In the genomic region with DNA sequence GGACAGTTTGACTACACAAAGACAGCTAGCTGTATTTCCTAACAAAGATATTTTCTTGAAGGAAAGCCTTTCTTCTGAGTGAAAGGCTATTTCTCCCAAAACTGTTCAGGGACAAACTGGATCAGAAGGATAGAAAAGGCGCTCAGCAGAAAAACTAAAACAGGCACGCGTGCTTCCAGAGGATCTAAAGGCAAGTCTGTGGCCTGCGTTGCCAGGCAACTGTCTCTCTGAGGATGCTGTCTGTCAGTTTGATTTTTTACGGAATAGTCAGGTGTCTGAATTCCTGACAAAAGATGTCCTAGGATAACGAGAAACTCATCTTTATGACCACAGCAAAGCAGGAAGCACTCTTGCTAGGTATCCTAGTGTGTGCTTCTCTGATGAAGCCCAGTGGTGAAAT, we compare ENCODE assay signal across 24 mouse cellular contexts. TPM values are rescaled to one million over a fixed set of nuclear protein-coding genes. Genes with fewer than 3 reads are reported as not detected.
DNase-seq lines count a peak whose midpoint lies in the region; ATAC-seq and TF ChIP-seq lines count a peak whose summit lies in the region.
"Had no signal": no experiment of that assay in that cellular context is flagged by ENCODE, and none has a peak within 500 bp of the region (broad histone marks: within the 10 kb centered on the region; RNA-seq: fewer than 3 reads in every experiment).

No protein-coding gene starts in this region.

- 58% methylated on average over 6 of the region's 6 CpGs for WGBS in hindbrain, embryonic 16.5 days
- WGBS in midbrain, embryonic 14.5 days: 13% methylated on average over 6 of the region's 6 CpGs
- WGBS in lung, postnatal 0 days: 85% methylated on average over 6 of the region's 6 CpGs
- 90% methylated on average over 6 of the region's 6 CpGs for WGBS in heart, embryonic 11.5 days (ENCODE audit: insufficient replicate concordance)

- no peak for TF ChIP-seq EP300 in lung, postnatal 0 days (IDR thresholded peaks at IDR 0.05)

- H3K27me3 ChIP-seq in hindbrain, embryonic 16.5 days (replicated peaks; ENCODE audit: control insufficient read depth, insufficient read depth, low read length): no peaks in the 10 kb centered on the region
- H3K27me3 ChIP-seq in midbrain, embryonic 14.5 days (ENCODE audit: control insufficient read depth, insufficient read depth, low read length): no peaks in the 10 kb centered on the region
- H3K27me3 ChIP-seq in lung, postnatal 0 days (replicated peaks; ENCODE audit: insufficient read depth, low read length): no peaks in the 10 kb centered on the region
- no peaks in the 10 kb centered on the region for H3K27me3 ChIP-seq in heart, embryonic 11.5 days (ENCODE audit: control insufficient read depth, insufficient read depth, low read length)
- H3K27me3 ChIP-seq: heart, embryonic 13.5 days; limb, embryonic 12.5 days had no signal

- no peak overlapping the region for H3K9ac ChIP-seq in hindbrain, embryonic 16.5 days (ENCODE audit: low read depth, low read length)
- H3K9ac ChIP-seq in midbrain, embryonic 14.5 days (replicated peaks; ENCODE audit: low read length): 0 out of 2 replicates have a peak overlapping the region, but pooled peaks have one; percentile 2
- H3K9ac ChIP-seq in lung, postnatal 0 days (replicated peaks; ENCODE audit: low read depth): no peak overlapping the region
- H3K9ac ChIP-seq in heart, embryonic 11.5 days (ENCODE audit: low read depth, low read length): no peak overlapping the region
- H3K9ac ChIP-seq: heart, embryonic 13.5 days; limb, embryonic 12.5 days; liver, postnatal 0 days had no signal

- H3K4me2 ChIP-seq in hindbrain, embryonic 16.5 days (ENCODE audit: low read length): no peak overlapping the region
- H3K4me2 ChIP-seq in midbrain, embryonic 14.5 days (ENCODE audit: low read length): peak overlapping the region; percentile 32
- H3K4me2 ChIP-seq in lung, postnatal 0 days (replicated peaks; ENCODE audit: low read depth, low read length): no peak overlapping the region
- H3K4me2 ChIP-seq in heart, embryonic 11.5 days: no peak overlapping the region
- H3K4me2 ChIP-seq: heart, embryonic 13.5 days; limb, embryonic 12.5 days; liver, embryonic 11.5 days had no signal

- TF ChIP-seq CTCF in lung, postnatal 0 days (IDR thresholded peaks at IDR 0.05): no peak

- no peaks in the 10 kb centered on the region for H3K36me3 ChIP-seq in hindbrain, embryonic 16.5 days (ENCODE audit: control insufficient read depth, insufficient read depth, low read length)
- H3K36me3 ChIP-seq in midbrain, embryonic 14.5 days (ENCODE audit: control insufficient read depth, insufficient read depth, low read length): no peaks in the 10 kb centered on the region
- H3K36me3 ChIP-seq in lung, postnatal 0 days (ENCODE audit: insufficient read depth, low read length): no peaks in the 10 kb centered on the region
- no peaks in the 10 kb centered on the region for H3K36me3 ChIP-seq in heart, embryonic 11.5 days (ENCODE audit: control insufficient read depth, insufficient read depth, low read length)
- H3K36me3 ChIP-seq: heart, embryonic 13.5 days; limb, embryonic 12.5 days had no signal

- ATAC-seq in hindbrain, embryonic 16.5 days: 0 out of 2 replicates have a peak, but pooled peaks have one; percentile 48
- ATAC-seq in midbrain, embryonic 14.5 days (ENCODE audit: low FRiP score, low TSS enrichment): no peak; the same call in 1 of the 2 replicates
- no peak for ATAC-seq in lung, postnatal 0 days
- ATAC-seq in heart, embryonic 11.5 days (replicated peaks; ENCODE audit: insufficient number of reproducible peaks, low FRiP score, low TSS enrichment): no peak
- ATAC-seq: activated CD4-positive, CD25-positive, alpha-beta regulatory T cell, adult 4 months; liver, postnatal 0 days had no signal

- peak overlapping the region; percentile 37 for H3K27ac ChIP-seq in hindbrain, embryonic 16.5 days (ENCODE audit: low read depth, low read length)
- peak overlapping the region; percentile 86 for H3K27ac ChIP-seq in midbrain, embryonic 14.5 days (replicated peaks; ENCODE audit: low read depth, low read length)
- no peak overlapping the region for H3K27ac ChIP-seq in lung, postnatal 0 days (ENCODE audit: low read length)
- no peak overlapping the region for H3K27ac ChIP-seq in heart, embryonic 11.5 days (ENCODE audit: low read depth, low read length)
- H3K27ac ChIP-seq: heart, embryonic 13.5 days; limb, embryonic 12.5 days had no signal

- H3K9me3 ChIP-seq in hindbrain, embryonic 16.5 days (ENCODE audit: control insufficient read depth, low read length): no peaks in the 10 kb centered on the region
- no peaks in the 10 kb centered on the region for H3K9me3 ChIP-seq in midbrain, embryonic 14.5 days (ENCODE audit: control insufficient read depth, low read length)
- H3K9me3 ChIP-seq in lung, postnatal 0 days (ENCODE audit: low read length): no peaks in the 10 kb centered on the region
- peaks cover 4% of the 10 kb centered on the region; the same call in 1 of the 2 replicates for H3K9me3 ChIP-seq in heart, embryonic 11.5 days (replicated peaks; ENCODE audit: control insufficient read depth, low read length)
- H3K9me3 ChIP-seq: limb, embryonic 12.5 days had no signal

- H3K4me1 ChIP-seq in hindbrain, embryonic 16.5 days (ENCODE audit: control insufficient read depth, insufficient read depth, low read depth, low read length): no peaks in the 10 kb centered on the region; the same call in 1 of the 2 replicates
- H3K4me1 ChIP-seq in midbrain, embryonic 14.5 days (ENCODE audit: control insufficient read depth, insufficient read depth, low read length): peaks cover 23% of the 10 kb centered on the region
- H3K4me1 ChIP-seq in lung, postnatal 0 days (ENCODE audit: insufficient read depth, low read depth, low read length): no peaks in the 10 kb centered on the region
- no peaks in the 10 kb centered on the region for H3K4me1 ChIP-seq in heart, embryonic 11.5 days (ENCODE audit: control insufficient read depth, insufficient read depth, low read length)

- peak; percentile 4 for DNase-seq in embryo, embryonic 10 days (ENCODE audit: low spot score)
- no peak for DNase-seq in embryo, embryonic 11 days
- DNase-seq in brain, adult 2 months (ENCODE audit: low read depth, low spot score): peak; percentile 54
- peak; percentile 76 for DNase-seq in midbrain, embryonic 14.5 days
- DNase-seq in frontal cortex, postnatal 36 days (ENCODE audit: low spot score in 2 of 2): no peak
- no peak for DNase-seq in lung, postnatal 0 days (ENCODE audit: low spot score)
- DNase-seq: adrenal gland, adult 8-10 months; cerebellum, adult 9-10 months; gastrocnemius, postnatal 25 days; heart, adult 18-20 months; heart, postnatal 14 days; kidney, adult 11 months; kidney, postnatal 4 days; layer of hippocampus, postnatal 36 days; liver, postnatal 0 days; lung, postnatal 10 days; thymus, adult 2 months; thymus, postnatal 4 days had no signal

- H3K4me3 ChIP-seq in hindbrain, embryonic 16.5 days (ENCODE audit: low read length): no peak overlapping the region
- no peak overlapping the region for H3K4me3 ChIP-seq in midbrain, embryonic 14.5 days (replicated peaks; ENCODE audit: low read depth, low read length)
- H3K4me3 ChIP-seq in lung, postnatal 0 days (ENCODE audit: low read depth, low read length): no peak overlapping the region
- H3K4me3 ChIP-seq in heart, embryonic 11.5 days (ENCODE audit: low read depth, low read length): no peak overlapping the region
- H3K4me3 ChIP-seq: heart, embryonic 13.5 days; limb, embryonic 12.5 days had no signal

RNA-seq across cellular contexts. Expression of gene Cnot10, which starts 20.5 kb away (rescaled TPM):
- polyA plus RNA-seq in hindbrain, embryonic 16.5 days (2015; fragmentation: Nextera tagmentation; extraction: Ambion mirVana): 52.1 and 57.1 TPM in 2 replicates
- 44.0 and 56.7 TPM in 2 replicates for polyA plus RNA-seq in midbrain, embryonic 14.5 days (2014; fragmentation: Nextera tagmentation; extraction: Ambion mirVana)
- polyA plus RNA-seq in lung, postnatal 0 days (2015; fragmentation: Nextera tagmentation; extraction: Ambion mirVana): 30.8 and 34.1 TPM in 2 replicates
- polyA plus RNA-seq in heart, embryonic 11.5 days (2014; fragmentation: Nextera tagmentation; extraction: Ambion mirVana): 37.5 and 40.8 TPM in 2 replicates

RNA-seq across cellular contexts. Expression of gene Dync1li1, which starts 28.1 kb away (rescaled TPM):
- 105 and 116 TPM in 2 replicates for polyA plus RNA-seq in hindbrain, embryonic 16.5 days (2015; fragmentation: Nextera tagmentation; extraction: Ambion mirVana)
- 106 and 107 TPM in 2 replicates for polyA plus RNA-seq in midbrain, embryonic 14.5 days (2014; fragmentation: Nextera tagmentation; extraction: Ambion mirVana)
- polyA plus RNA-seq in lung, postnatal 0 days (2015; fragmentation: Nextera tagmentation; extraction: Ambion mirVana): 44.5 and 48.1 TPM in 2 replicates
- 66.9 and 76.1 TPM in 2 replicates for polyA plus RNA-seq in heart, embryonic 11.5 days (2014; fragmentation: Nextera tagmentation; extraction: Ambion mirVana)

Comparison
In these comparisons a context has a peak if more than half of its experiments do, and no peak if none do; other contexts are left out.
1. DNase-seq: peak in embryo, embryonic 10 days (single experiment), brain, adult 2 months (single experiment) and midbrain, embryonic 14.5 days (single experiment); none in embryo, embryonic 11 days (single experiment), frontal cortex, postnatal 36 days (0 of 2) and lung, postnatal 0 days (single experiment).
2. H3K27ac ChIP-seq: peak in hindbrain, embryonic 16.5 days (single experiment) and midbrain, embryonic 14.5 days (single experiment); none in lung, postnatal 0 days (single experiment) and heart, embryonic 11.5 days (single experiment).